Mouse (Mus musculus) olfactory bulb, adult 2 months (tissue): Measurements from ENCODE around the gene Hsd17b2.

ENCODE experiments used
- CTCF ChIP-seq: fragments of 200-500 bp; IDR thresholded peaks from 2 replicates; pipeline ENCODE4 v1.5.1; 2012; ENCODE audit warnings: low read depth, mild to moderate bottlenecking, low read length, moderate library complexity; ENCODE audit not compliant: insufficient read depth
- POLR2A ChIP-seq: fragments of 200-500 bp; IDR thresholded peaks from 2 replicates; pipeline ENCODE4 v1.6.1; 2012; ENCODE audit warnings: mild to moderate bottlenecking, low read depth, low read length, moderate library complexity; ENCODE audit not compliant: insufficient read depth

- TF ChIP-seq CTCF (no peak), POLR2A (no peak)
Observed at GRCm38 (mm10) chr8:117736657-117737175, 35.0 kb downstream of the Hsd17b2 start.
